Mouse (Mus musculus) small intestine, adult 2 months (tissue): ENCODE results near the gene Phf2.

Experiments used
- CTCF ChIP-seq: fragments of 200-500 bp; IDR thresholded peaks from 2 replicates; pipeline ENCODE4 v1.5.1; 2012; ENCODE audit warnings: low read depth, mild to moderate bottlenecking, control low read depth, inconsistent platforms, low read length, moderate library complexity, mixed read lengths; ENCODE audit not compliant: insufficient replicate concordance, insufficient read length; ENCODE audit errors: extremely low read depth
- POLR2A ChIP-seq: fragments of 200-500 bp; IDR thresholded peaks from 2 replicates; pipeline ENCODE4 v1.6.1; 2012; ENCODE audit warnings: low read depth, mild to moderate bottlenecking, control low read depth, inconsistent platforms, low read length, moderate library complexity

DNA sequence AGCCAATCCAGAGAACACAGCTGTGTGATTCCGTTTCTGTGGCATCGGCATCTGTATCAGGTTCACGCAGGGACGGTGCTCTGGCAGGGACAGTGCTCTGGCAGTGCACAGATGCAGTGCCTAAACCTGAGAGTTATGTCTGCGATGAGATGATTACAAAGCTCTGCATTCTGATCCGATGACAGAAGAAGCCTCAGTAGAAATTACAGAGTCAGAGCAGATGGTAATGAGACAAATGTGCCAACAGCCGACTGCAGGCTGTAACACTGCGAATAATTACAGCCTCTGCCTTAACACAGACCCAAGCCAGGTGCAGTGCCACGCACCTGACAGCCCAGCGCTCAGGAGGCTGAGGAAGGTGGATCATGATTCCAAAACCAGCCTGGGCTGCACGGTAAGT is 102.8 kb downstream of the Phf2 start:
- TF ChIP-seq CTCF = no peak
- no peak for TF ChIP-seq POLR2A
